Mouse (Mus musculus) thymus, postnatal 25 days (tissue): ENCODE results near the gene Inpp4a.

Experiments used
- DNase-seq: peaks from one replicate; pipeline ENCODE4 v3.0.0; 2022

Inpp4a gene

GRCm38 (mm10) chr1:37299540-37300491 is at the start of gene Inpp4a:
Gene Inpp4a, plus strand, starts transcription at chr1:37299865.
- DNase-seq = peak; percentile 96

GRCm38 (mm10) chr1:37250643-37251310 is 48.9 kb upstream of the Inpp4a start:
- DNase-seq = peak; percentile 72

- no peak for DNase-seq
Measured at GRCm38 (mm10) chr1:37258443-37258842, 41.2 kb upstream of the Inpp4a start.

GRCm38 (mm10) chr1:37272464-37272863 is 27.2 kb upstream of the Inpp4a start:
- peak; percentile 69 for DNase-seq

GRCm38 (mm10) chr1:37286556-37286955 is 13.1 kb upstream of the Inpp4a start:
- no peak for DNase-seq

GRCm38 (mm10) chr1:37287748-37288147 is 11.9 kb upstream of the Inpp4a start:
- no peak for DNase-seq

- no peak for DNase-seq
Measured at GRCm38 (mm10) chr1:37288181-37288935, 11.3 kb upstream of the Inpp4a start.

- DNase-seq = no peak
Measured at GRCm38 (mm10) chr1:37288941-37289340, 10.7 kb upstream of the Inpp4a start.

- DNase-seq = no peak
Measured at GRCm38 (mm10) chr1:37296414-37296813, 3.3 kb upstream of the Inpp4a start.

GRCm38 (mm10) chr1:37298904-37299303 is 761 bp upstream of the Inpp4a start:
- no peak for DNase-seq

- no peak for DNase-seq
Measured at GRCm38 (mm10) chr1:37300650-37301049, 985 bp downstream of the Inpp4a start.

GRCm38 (mm10) chr1:37302801-37303200 is 3.1 kb downstream of the Inpp4a start:
- DNase-seq = no peak

GRCm38 (mm10) chr1:37305691-37306287 is 6.1 kb downstream of the Inpp4a start:
- DNase-seq = no peak

GRCm38 (mm10) chr1:37307586-37307985 is 7.9 kb downstream of the Inpp4a start:
- DNase-seq = no peak

- DNase-seq = no peak
Measured at GRCm38 (mm10) chr1:37308021-37308742, 8.5 kb downstream of the Inpp4a start.

- DNase-seq = no peak
Measured at GRCm38 (mm10) chr1:37308743-37309100, 9.1 kb downstream of the Inpp4a start.

- no peak for DNase-seq
Measured at GRCm38 (mm10) chr1:37309939-37310515, 10.4 kb downstream of the Inpp4a start.

GRCm38 (mm10) chr1:37314338-37314737 is 14.7 kb downstream of the Inpp4a start:
- DNase-seq = no peak

- peak; percentile 61 for DNase-seq
Measured at GRCm38 (mm10) chr1:37317644-37318285, 18.1 kb downstream of the Inpp4a start.

GRCm38 (mm10) chr1:37318558-37318957 is 18.9 kb downstream of the Inpp4a start:
- no peak for DNase-seq

- DNase-seq = no peak
Measured at GRCm38 (mm10) chr1:37322690-37323089, 23.0 kb downstream of the Inpp4a start.
